Mouse (Mus musculus) kidney, embryonic 16.5 days (tissue): ENCODE data around the gene Spast. TPM values are rescaled to one million over a fixed set of nuclear protein-coding genes. Genes with fewer than 3 reads are reported as not detected.

Experiments
- ATAC-seq: fragments of 200-750 bp; cut with Nextera tagmentation; 2 replicates; pipeline ENCODE4 v1.8.0; 2017; ENCODE audit warnings: moderate TSS enrichment; ENCODE audit not compliant: low FRiP score, low TSS enrichment
- H3K27ac ChIP-seq: fragments of 300-500 bp; sonication (generic); 2 replicates; pipeline ENCODE4 v1.5.1; 2014; ENCODE audit warnings: low read length
- H3K27me3 ChIP-seq: fragments of 300-500 bp; sonication (generic); 2 replicates; pipeline ENCODE4 v1.6.1; 2014; ENCODE audit warnings: low read length, control low read depth, mixed read lengths; ENCODE audit not compliant: insufficient read depth
- H3K36me3 ChIP-seq: fragments of 300-500 bp; sonication (generic); 2 replicates; pipeline ENCODE4 v1.6.1; 2014; ENCODE audit warnings: low read length, control low read depth, mixed read lengths; ENCODE audit not compliant: insufficient read depth
- H3K4me1 ChIP-seq: fragments of 300-500 bp; sonication (generic); 2 replicates; pipeline ENCODE4 v1.6.1; 2014; ENCODE audit warnings: low read length, control low read depth, mixed read lengths; ENCODE audit not compliant: insufficient read depth
- H3K4me2 ChIP-seq: fragments of 300-500 bp; sonication (generic); replicated peaks from 2 replicates; pipeline ENCODE4 v1.6.1; 2014; ENCODE audit warnings: low read depth, low read length
- H3K4me3 ChIP-seq: fragments of 300-500 bp; sonication (generic); 2 replicates; pipeline ENCODE4 v1.5.1; 2014; ENCODE audit warnings: mild to moderate bottlenecking, low read length
- H3K9ac ChIP-seq: fragments of 300-500 bp; sonication (generic); replicated peaks from 2 replicates; pipeline ENCODE4 v1.6.1; 2014; ENCODE audit warnings: low read length
- H3K9me3 ChIP-seq: fragments of 300-500 bp; sonication (generic); 2 replicates; pipeline ENCODE4 v1.6.1; 2016; ENCODE audit warnings: low read length, control low read depth
- WGBS: fragments of 180-500 bp; shearing (Covaris S2); extraction: QIAGEN DNeasy Blood & Tissue Kit; methylation state at CpG from one replicate; pipeline ENCODE4 v1.1.7; 2014; 5-methylcytosine and 5-hydroxymethylcytosine counted together
- polyA plus RNA-seq: library from polyadenylated mRNA; unstranded; fragments of >200 nt; fragmentation: Nextera tagmentation; extraction: Ambion mirVana; gene quantifications from 2 replicates; pipeline ENCODE4 v1.2.1, GENCODE M21; 2015

Spast gene
- polyA plus RNA-seq, 1 experiment from 2014 or later = 9.7 TPM

- no peaks in the 10 kb centered on the region for H3K36me3 ChIP-seq
- no peaks in the 10 kb centered on the region for H3K9me3 ChIP-seq
- peak overlapping the region; percentile 53 for H3K9ac ChIP-seq
- peak overlapping the region; percentile 56 for H3K4me2 ChIP-seq
- ATAC-seq = peak; percentile 42; the same call in 1 of the 2 replicates
- H3K4me3 ChIP-seq = peak overlapping the region; percentile 83
- H3K27me3 ChIP-seq = no peaks in the 10 kb centered on the region
- WGBS = 30% methylated on average over 16 of the region's 16 CpGs
- H3K4me1 ChIP-seq = peaks cover 6% of the 10 kb centered on the region; the same call in 1 of the 2 replicates
- H3K27ac ChIP-seq = peak overlapping the region; percentile 58; the same call in 1 of the 2 replicates
Measured at GRCm38 (mm10) chr17:74394855-74395254, 56.1 kb downstream of the Spast start.

DNA sequence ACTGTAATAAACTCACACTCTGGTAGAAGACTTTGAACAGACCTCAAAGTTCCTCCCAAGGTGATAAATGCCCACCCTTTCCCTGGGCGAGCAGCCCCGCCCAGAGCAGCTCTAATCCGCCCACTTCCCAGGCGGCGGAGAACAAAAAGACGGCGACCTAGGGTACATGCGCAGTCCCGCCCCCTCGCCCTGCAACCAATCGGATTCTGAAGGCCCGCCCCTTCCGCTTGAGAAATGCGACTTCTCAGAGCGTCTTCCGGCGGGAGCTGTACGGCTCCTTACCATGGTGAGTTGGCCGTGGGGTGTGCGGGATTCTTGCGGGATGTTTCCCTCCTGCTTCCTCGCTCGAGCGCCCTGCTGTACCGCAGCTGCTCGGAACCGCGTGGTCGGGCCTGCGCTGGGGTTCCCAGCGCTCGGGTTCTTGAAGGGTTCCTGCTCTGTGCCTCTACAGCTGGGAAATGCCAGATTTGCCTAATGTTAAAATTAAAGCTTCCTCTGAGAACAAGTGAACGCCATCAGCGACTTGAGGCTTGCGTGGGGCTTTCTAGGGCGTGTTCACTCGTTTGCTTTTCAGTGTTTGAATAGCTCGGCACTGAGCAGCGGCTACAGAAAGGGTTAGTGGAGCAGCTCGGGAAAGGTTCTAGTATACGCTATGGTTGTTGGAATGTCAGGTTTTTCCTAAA, 56.7 kb downstream of the Spast start, which contains the start of gene Slc30a6:
Slc30a6 (plus strand) TSS at position 226 of the 683 bp plus-strand sequence.
- Histone ChIP-seq H3K36me3 (no peaks in the 10 kb centered on the region), H3K4me3 (peak within 1 kb of the TSS; percentile 83), H3K4me2 (peak within 1 kb of the TSS; percentile 67), H3K9me3 (no peaks in the 10 kb centered on the region), H3K4me1 (peaks cover 6% of the 10 kb centered on the region; the same call in 1 of the 2 replicates), H3K9ac (peak within 1 kb of the TSS; percentile 87), H3K27me3 (no peaks in the 10 kb centered on the region), H3K27ac (peak within 1 kb of the TSS; percentile 91)
- ATAC-seq = peak; percentile 99
- WGBS = under 1% methylated on average over 41 of the region's 41 CpGs

GRCm38 (mm10) chr17:74396766-74397165, 58.0 kb downstream of the Spast start:
- no peaks in the 10 kb centered on the region for H3K36me3 ChIP-seq
- ATAC-seq = no peak
- H3K9ac ChIP-seq = peak overlapping the region; percentile 87
- peak overlapping the region; percentile 67 for H3K4me2 ChIP-seq
- 72% methylated on average over 4 of the region's 4 CpGs for WGBS
- H3K4me1 ChIP-seq = peaks cover 6% of the 10 kb centered on the region; the same call in 1 of the 2 replicates
- H3K4me3 ChIP-seq = peak overlapping the region; percentile 83
- H3K27me3 ChIP-seq = no peaks in the 10 kb centered on the region
- no peaks in the 10 kb centered on the region for H3K9me3 ChIP-seq
- no peak overlapping the region for H3K27ac ChIP-seq

- no peak for ATAC-seq
- H3K27me3 ChIP-seq = no peaks in the 10 kb centered on the region
- H3K27ac ChIP-seq = no peak overlapping the region
- H3K9me3 ChIP-seq = no peaks in the 10 kb centered on the region
- peaks cover 3% of the 10 kb centered on the region; the same call in 1 of the 2 replicates for H3K36me3 ChIP-seq
- no peak overlapping the region for H3K4me2 ChIP-seq
- no peak overlapping the region for H3K4me3 ChIP-seq
- H3K9ac ChIP-seq = no peak overlapping the region
- WGBS = 79% methylated on average over 2 of the region's 2 CpGs
- peaks cover 6% of the 10 kb centered on the region; the same call in 1 of the 2 replicates for H3K4me1 ChIP-seq
Measured at GRCm38 (mm10) chr17:74397173-74397572, 58.4 kb downstream of the Spast start.

DNA sequence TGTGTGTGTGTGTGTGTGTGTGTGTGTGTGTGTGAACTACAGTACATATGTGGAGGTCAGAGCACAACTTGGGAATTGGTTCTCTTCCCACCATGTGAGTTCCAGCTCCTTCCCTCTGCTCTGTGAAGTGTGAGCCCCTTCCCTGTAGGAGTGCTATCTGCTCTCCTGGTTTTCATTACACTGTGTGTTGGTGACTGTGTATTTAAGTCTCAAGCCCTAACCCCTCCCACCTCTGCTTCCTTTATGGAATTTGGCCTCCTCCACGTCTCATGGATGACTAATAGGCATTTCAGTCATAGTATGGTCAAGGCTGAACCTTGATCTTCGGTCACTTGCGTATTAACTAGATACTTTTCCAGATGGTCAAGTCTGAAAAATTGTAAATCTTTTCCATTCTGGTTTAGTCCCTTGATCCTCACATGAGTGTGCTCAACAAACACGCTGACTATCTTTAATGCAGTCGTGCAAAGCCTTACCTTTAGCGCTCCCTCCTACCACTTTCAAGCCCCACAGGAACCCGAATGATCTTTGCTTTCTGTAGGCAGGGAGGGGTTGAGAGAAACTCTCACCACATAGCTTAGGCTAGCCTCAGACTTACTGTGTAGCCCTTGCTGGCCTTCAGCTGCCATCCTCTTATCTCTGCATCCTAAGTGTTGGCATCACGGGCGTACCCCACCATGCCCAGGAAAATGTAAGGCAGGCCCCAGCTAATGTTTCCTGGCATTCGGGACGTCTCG, 63.9 kb downstream of the Spast start:
- Histone ChIP-seq H3K4me1 (no peaks in the 10 kb centered on the region), H3K9me3 (no peaks in the 10 kb centered on the region), H3K4me2 (no peak overlapping the region), H3K4me3 (no peak overlapping the region), H3K27me3 (no peaks in the 10 kb centered on the region), H3K27ac (peak overlapping the region; percentile 45; the same call in 1 of the 2 replicates), H3K9ac (no peak overlapping the region), H3K36me3 (peaks cover 39% of the 10 kb centered on the region)
- 93% methylated on average over 12 of the region's 12 CpGs for WGBS
- ATAC-seq = peak; percentile 73; the same call in 1 of the 2 replicates

GRCm38 (mm10) chr17:74406487-74406886, 67.7 kb downstream of the Spast start:
- Histone ChIP-seq H3K9me3 (no peaks in the 10 kb centered on the region), H3K36me3 (peaks cover 54% of the 10 kb centered on the region), H3K27ac (no peak overlapping the region), H3K4me3 (no peak overlapping the region), H3K4me1 (no peaks in the 10 kb centered on the region), H3K4me2 (no peak overlapping the region), H3K27me3 (no peaks in the 10 kb centered on the region), H3K9ac (no peak overlapping the region)
- WGBS = 86% methylated on average over 8 of the region's 8 CpGs
- no peak for ATAC-seq

- Histone ChIP-seq H3K4me1 (no peaks in the 10 kb centered on the region), H3K4me3 (no peak overlapping the region), H3K27ac (no peak overlapping the region), H3K4me2 (no peak overlapping the region), H3K36me3 (peaks cover 51% of the 10 kb centered on the region), H3K9me3 (no peaks in the 10 kb centered on the region), H3K9ac (no peak overlapping the region), H3K27me3 (no peaks in the 10 kb centered on the region)
- no peak for ATAC-seq
- 72% methylated on average over 4 of the region's 4 CpGs for WGBS
Measured at GRCm38 (mm10) chr17:74409722-74410121, 70.9 kb downstream of the Spast start.

- Histone ChIP-seq H3K36me3 (peaks cover 53% of the 10 kb centered on the region), H3K4me3 (no peak overlapping the region), H3K4me2 (no peak overlapping the region), H3K27me3 (no peaks in the 10 kb centered on the region), H3K4me1 (no peaks in the 10 kb centered on the region), H3K9me3 (no peaks in the 10 kb centered on the region), H3K9ac (no peak overlapping the region), H3K27ac (no peak overlapping the region)
- WGBS = 84% methylated on average over 8 of the region's 8 CpGs
- ATAC-seq = no peak
Measured at GRCm38 (mm10) chr17:74413324-74413723, 74.5 kb downstream of the Spast start.

GRCm38 (mm10) chr17:74414671-74415070, 75.9 kb downstream of the Spast start:
- WGBS = 83% methylated on average over 1 of the region's 1 CpGs

More at GRCm38 (mm10) chr17:74414671-74415070, 75.9 kb downstream of the Spast start:
- ATAC-seq = no peak
- H3K27ac ChIP-seq = no peak overlapping the region
- H3K27me3 ChIP-seq = no peaks in the 10 kb centered on the region
- H3K36me3 ChIP-seq = peaks cover 54% of the 10 kb centered on the region
- no peak overlapping the region for H3K4me3 ChIP-seq
- H3K9me3 ChIP-seq = no peaks in the 10 kb centered on the region
- H3K4me2 ChIP-seq = no peak overlapping the region
- H3K4me1 ChIP-seq = no peaks in the 10 kb centered on the region
- no peak overlapping the region for H3K9ac ChIP-seq
